Mouse (Mus musculus) lung, adult 2 months (tissue): ENCODE measurements at regions not wholly inside any gene's neighbourhood (a gene's known extent, or its start where the extent isn't known, plus 50 kb on each side); places are given as distances from the start of the nearest gene placed in this dataset.

Experiments used
- DNase-seq: peaks from one replicate; pipeline ENCODE4 v3.0.0; 2022
- H3K4me1 ChIP-seq: fragments of 200-500 bp; 2 replicates; pipeline ENCODE4 v1.6.1; 2011; ENCODE audit warnings: low read length; ENCODE audit not compliant: control insufficient read depth, insufficient read depth
- H3K4me3 ChIP-seq: fragments of 200-500 bp; replicated peaks from 2 replicates; pipeline ENCODE3; 2011; ENCODE audit warnings: low read depth, mild to moderate bottlenecking, control low read depth, low read length; ENCODE audit errors: extremely low read depth
- CTCF ChIP-seq: fragments of 200-500 bp; IDR thresholded peaks from 2 replicates; pipeline ENCODE4 v1.5.1; 2011; ENCODE audit warnings: mild to moderate bottlenecking, low read length, control low read depth; ENCODE audit not compliant: insufficient read depth
- POLR2A ChIP-seq: fragments of 200-500 bp; IDR thresholded peaks from 2 replicates; pipeline ENCODE4 v1.6.1; 2011; ENCODE audit warnings: low read depth, mild to moderate bottlenecking, control low read depth, low read length, borderline replicate concordance; ENCODE audit errors: extremely low read depth
- WGBS: fragments of 180-500 bp; shearing (Covaris S2); methylation state at CpG from one replicate; pipeline ENCODE4 v1.1.7; 2018; 5-methylcytosine and 5-hydroxymethylcytosine counted together

- TF ChIP-seq CTCF, result no peak
- no peak for TF ChIP-seq POLR2A
- DNase-seq, result no peak
- no peak overlapping the region for H3K4me3 ChIP-seq
- 87% methylated on average over 7 of the region's 7 CpGs for WGBS
- no peaks in the 10 kb centered on the region for H3K4me1 ChIP-seq
Observed at GRCm38 (mm10) chr13:32593611-32594010, 190.1 kb downstream of the Mylk4 start.

GRCm38 (mm10) chr13:32593131-32593530, 190.6 kb downstream of the Mylk4 start:
- WGBS, result 84% methylated on average over 5 of the region's 5 CpGs
- H3K4me1 ChIP-seq, result no peaks in the 10 kb centered on the region
- TF ChIP-seq POLR2A (no peak), CTCF (no peak)
- DNase-seq, result no peak
- H3K4me3 ChIP-seq, result no peak overlapping the region

- H3K4me3 ChIP-seq, result no peak overlapping the region
- H3K4me1 ChIP-seq, result no peaks in the 10 kb centered on the region
- no peak for DNase-seq
- TF ChIP-seq POLR2A (no peak), CTCF (no peak)
Observed at GRCm38 (mm10) chr13:32581598-32581997, 202.2 kb downstream of the Mylk4 start.

GRCm38 (mm10) chr13:32567850-32568249, 215.9 kb downstream of the Mylk4 start:
- Histone ChIP-seq H3K4me3 (no peak overlapping the region), H3K4me1 (no peaks in the 10 kb centered on the region)
- DNase-seq, result no peak
- 82% methylated on average over 2 of the region's 2 CpGs for WGBS
- TF ChIP-seq POLR2A, result no peak

GRCm38 (mm10) chr13:32560666-32561065, 222.1 kb upstream of the Gmds start:
- no peak for TF ChIP-seq POLR2A
- TF ChIP-seq CTCF, result no peak
- no peak overlapping the region for H3K4me3 ChIP-seq
- no peak for DNase-seq
- H3K4me1 ChIP-seq, result no peaks in the 10 kb centered on the region

GRCm38 (mm10) chr13:32556396-32556795, 217.9 kb upstream of the Gmds start:
- WGBS, result 80% methylated on average over 2 of the region's 2 CpGs
- no peak overlapping the region for H3K4me3 ChIP-seq
- DNase-seq, result no peak
- H3K4me1 ChIP-seq, result no peaks in the 10 kb centered on the region
- TF ChIP-seq CTCF, result no peak
- no peak for TF ChIP-seq POLR2A

GRCm38 (mm10) chr13:32555064-32555463, 216.5 kb upstream of the Gmds start:
- WGBS, result 93% methylated on average over 1 of the region's 1 CpGs
- Histone ChIP-seq H3K4me3 (no peak overlapping the region), H3K4me1 (no peaks in the 10 kb centered on the region)
- no peak for TF ChIP-seq CTCF
- TF ChIP-seq POLR2A, result no peak
- DNase-seq, result no peak

GRCm38 (mm10) chr13:32554601-32555000, 216.1 kb upstream of the Gmds start:
- no peak for TF ChIP-seq CTCF
- TF ChIP-seq POLR2A, result no peak
- 80% methylated on average over 3 of the region's 3 CpGs for WGBS
- no peak overlapping the region for H3K4me3 ChIP-seq
- no peaks in the 10 kb centered on the region for H3K4me1 ChIP-seq
- DNase-seq, result no peak

- H3K4me1 ChIP-seq, result no peaks in the 10 kb centered on the region
- TF ChIP-seq CTCF (no peak), POLR2A (no peak)
- WGBS, result 58% methylated on average over 4 of the region's 4 CpGs
- no peak overlapping the region for H3K4me3 ChIP-seq
- no peak for DNase-seq
Observed at GRCm38 (mm10) chr13:32553136-32553535, 214.6 kb upstream of the Gmds start.

- WGBS, result 78% methylated on average over 3 of the region's 3 CpGs
- Histone ChIP-seq H3K4me3 (no peak overlapping the region), H3K4me1 (no peaks in the 10 kb centered on the region)
- TF ChIP-seq POLR2A (no peak), CTCF (no peak)
- no peak for DNase-seq
Observed at GRCm38 (mm10) chr13:32550113-32550512, 211.6 kb upstream of the Gmds start.

GRCm38 (mm10) chr13:32547126-32547525, 208.6 kb upstream of the Gmds start:
- DNase-seq, result no peak
- TF ChIP-seq POLR2A, result no peak
- TF ChIP-seq CTCF, result no peak
- 74% methylated on average over 7 of the region's 7 CpGs for WGBS
- Histone ChIP-seq H3K4me3 (no peak overlapping the region), H3K4me1 (no peaks in the 10 kb centered on the region)
